Mouse (Mus musculus) stomach, postnatal 0 days (tissue): Measurements from ENCODE around the gene Zdhhc20.

Source experiments
- CTCF ChIP-seq: IDR thresholded peaks from 2 replicates; pipeline ENCODE4 v1.5.1; 2016; ENCODE audit warnings: antibody characterized with exemption, low read depth, mild to moderate bottlenecking, moderate library complexity
- EP300 ChIP-seq: optimal IDR thresholded peaks from 2 replicates; pipeline ENCODE3; 2016; ENCODE audit warnings: antibody characterized with exemption

DNA sequence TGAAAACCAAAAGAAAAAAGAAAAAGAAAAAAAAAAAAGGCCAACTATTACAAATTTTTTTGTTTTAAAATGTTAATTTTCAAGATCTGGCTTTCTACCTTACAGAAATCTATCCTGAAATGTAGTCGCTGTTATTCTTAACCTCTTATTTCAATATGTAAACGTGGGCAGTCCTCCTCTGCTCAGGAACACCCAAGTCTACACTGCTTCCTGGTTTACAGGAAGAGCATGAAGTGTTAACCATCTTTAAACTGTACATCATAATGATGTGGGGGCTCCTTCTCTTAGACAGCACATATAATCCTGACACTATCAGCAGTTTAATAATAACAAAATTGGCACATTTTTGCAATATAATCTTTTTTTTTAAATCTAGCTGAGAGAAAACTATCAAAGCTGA lies 4.0 kb downstream of the Zdhhc20 start:
- TF ChIP-seq CTCF: no peak
- no peak for TF ChIP-seq EP300
